Mouse (Mus musculus) inflammation-experienced regulatory T-cells (primary cell): ENCODE measurements around the gene Gm15107. TPM values are rescaled to one million over a fixed set of nuclear protein-coding genes. Genes with fewer than 3 reads are reported as not detected.

Experiments used
- polyA plus RNA-seq, 2 experiments: library from polyadenylated mRNA; unstranded; fragments of 100-300 nt; shearing (Covaris generic); gene quantifications; one replicate each; pipeline ENCODE4 v1.2.1; 2017

Gene Gm15107
- polyA plus RNA-seq: under 1 TPM in 1 of 2 experiments, not detected in 1; 0.44 TPM

DNA sequence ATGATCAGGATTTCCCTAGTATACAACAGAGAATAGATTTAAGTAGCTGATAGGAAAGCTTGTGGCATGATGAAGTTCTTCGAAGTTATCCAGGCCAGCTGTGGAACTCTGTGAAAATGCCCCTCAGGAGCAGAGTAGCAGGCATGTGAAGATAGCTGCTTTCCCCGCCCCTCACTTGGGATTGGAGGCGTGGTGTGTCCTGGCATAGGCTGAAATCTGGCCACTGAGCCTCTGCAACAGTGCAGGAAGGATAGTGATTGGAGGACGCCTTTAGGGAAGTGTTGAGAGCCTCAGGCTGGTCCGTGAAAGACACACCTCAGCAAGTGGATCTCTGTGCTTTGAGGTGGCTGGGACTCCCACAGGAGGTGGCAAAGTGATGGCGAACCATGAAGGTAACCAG, at the start of gene Gm15107:
Gene Gm15107, plus strand, starts transcription at position 301 of the 400 bp plus-strand sequence.

Other genes starting within 250 kb of the Gm15107 start
- gene Gm15080, start 187.7 kb upstream of the Gm15107 start, polyA plus RNA-seq: not detected